Mouse (Mus musculus): ENCODE measurements around the gene S100a14.

The S100a14 gene

GRCm38 (mm10) chr3:90525421-90525820, 1.2 kb upstream of the S100a14 start:
- no peak for DNase-seq

- no peak for DNase-seq
These were observed 580 bp upstream of the S100a14 start for GRCm38 (mm10) chr3:90526076-90526475.

- DNase-seq: no peak
These were observed 726 bp downstream of the S100a14 start for GRCm38 (mm10) chr3:90527291-90527873.

DNA sequence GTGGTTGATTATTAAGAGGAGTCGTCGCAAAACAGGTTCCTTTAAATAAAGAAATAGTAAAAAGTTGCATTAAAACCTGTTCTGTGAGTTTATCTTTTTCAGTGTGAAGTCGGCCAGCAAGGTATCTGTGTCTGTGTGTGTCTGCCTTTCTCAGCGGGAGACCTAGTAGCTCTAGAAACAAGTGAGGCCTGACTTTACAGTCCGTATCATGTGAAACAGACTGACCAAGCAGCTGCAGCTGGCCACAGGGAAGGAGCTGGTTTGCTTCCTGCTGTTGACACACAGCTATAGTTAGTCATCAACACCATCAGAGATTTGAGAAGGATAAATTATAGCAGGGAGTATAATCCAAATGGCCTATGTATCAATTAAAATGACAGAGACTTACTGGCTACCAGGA, 5.1 kb downstream of the S100a14 start:
- no peak for DNase-seq

DNA sequence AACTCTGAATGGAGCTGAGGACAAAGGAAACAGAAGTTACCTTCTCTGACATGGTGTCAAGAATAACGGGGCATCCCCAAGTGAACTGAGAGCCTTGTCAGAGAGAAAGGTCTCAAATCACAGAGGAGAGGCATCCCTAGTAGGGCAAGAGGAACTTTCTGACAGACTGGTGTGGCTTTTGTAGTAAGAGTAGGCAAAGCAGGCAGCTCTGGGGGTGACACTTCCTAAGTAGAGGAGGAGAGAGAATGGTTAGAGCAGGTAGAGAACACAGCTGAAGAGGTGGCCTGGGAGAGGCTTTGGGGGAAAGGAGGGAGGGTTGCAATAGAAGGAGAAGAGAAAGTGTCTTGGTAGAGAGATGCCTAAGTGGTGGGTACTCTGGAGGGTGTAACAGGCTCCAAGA, 8.8 kb downstream of the S100a14 start:
- DNase-seq: no peak

GRCm38 (mm10) chr3:90537141-90537904, 10.7 kb downstream of the S100a14 start, which contains the start of gene S100a16:
TSS of gene S100a16 (plus strand) at chr3:90537254.
- DNase-seq: peak; percentile 75

- no peak for DNase-seq
These were observed 11.2 kb downstream of the S100a14 start for GRCm38 (mm10) chr3:90537905-90538296.

GRCm38 (mm10) chr3:90540904-90541303, 14.2 kb downstream of the S100a14 start:
- peak; percentile 32 for DNase-seq

GRCm38 (mm10) chr3:90549676-90550420, 23.2 kb downstream of the S100a14 start:
- DNase-seq: no peak

DNA sequence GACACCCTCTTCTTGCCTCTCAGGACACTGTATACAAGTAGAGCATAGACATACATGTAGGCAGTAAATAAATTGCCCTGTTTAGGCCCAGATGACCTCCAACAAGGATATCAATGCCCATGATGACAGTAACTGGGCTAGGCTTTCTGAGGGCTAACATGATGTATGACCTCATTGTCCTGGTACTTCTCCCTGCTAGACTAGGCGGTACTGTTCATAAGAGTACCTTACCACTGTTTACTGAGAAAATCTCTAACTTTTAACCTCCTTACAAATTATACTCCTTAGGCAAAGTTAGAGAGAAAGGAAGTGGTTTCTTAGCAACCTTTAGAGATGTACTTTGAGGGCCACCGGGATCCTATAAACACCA, 23.8 kb downstream of the S100a14 start:
- no peak for DNase-seq

- no peak for DNase-seq
These were observed 25.6 kb downstream of the S100a14 start for GRCm38 (mm10) chr3:90552231-90552630.

- peak; percentile 26 for DNase-seq
These were observed 29.3 kb downstream of the S100a14 start for GRCm38 (mm10) chr3:90555954-90556353.

- DNase-seq: no peak
These were observed 33.5 kb downstream of the S100a14 start, which contains the start of gene S100a3 for GRCm38 (mm10) chr3:90560008-90560628. TSS of gene S100a3 (plus strand) at chr3:90560578.

- no peak for DNase-seq
These were observed 48.0 kb downstream of the S100a14 start for GRCm38 (mm10) chr3:90574691-90575090.

DNA sequence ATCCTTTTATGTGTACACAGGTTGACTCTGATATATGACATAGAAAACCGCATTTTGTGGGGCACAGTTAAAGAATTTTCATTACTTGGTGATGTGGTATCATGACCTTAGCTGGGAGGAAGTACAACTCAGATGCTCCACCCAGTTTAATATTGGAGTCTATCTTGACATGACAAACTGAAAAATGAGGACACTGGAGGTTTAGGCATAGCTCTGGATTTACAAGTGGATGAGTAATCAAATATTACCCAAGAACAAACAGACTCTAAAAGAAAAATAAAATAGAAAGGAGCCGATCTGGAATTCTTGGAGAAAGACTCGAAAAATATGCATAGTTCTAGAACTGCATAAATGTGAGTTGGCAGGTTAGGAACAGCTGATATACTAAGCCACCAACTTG, 48.7 kb downstream of the S100a14 start:
- DNase-seq: no peak

DNA sequence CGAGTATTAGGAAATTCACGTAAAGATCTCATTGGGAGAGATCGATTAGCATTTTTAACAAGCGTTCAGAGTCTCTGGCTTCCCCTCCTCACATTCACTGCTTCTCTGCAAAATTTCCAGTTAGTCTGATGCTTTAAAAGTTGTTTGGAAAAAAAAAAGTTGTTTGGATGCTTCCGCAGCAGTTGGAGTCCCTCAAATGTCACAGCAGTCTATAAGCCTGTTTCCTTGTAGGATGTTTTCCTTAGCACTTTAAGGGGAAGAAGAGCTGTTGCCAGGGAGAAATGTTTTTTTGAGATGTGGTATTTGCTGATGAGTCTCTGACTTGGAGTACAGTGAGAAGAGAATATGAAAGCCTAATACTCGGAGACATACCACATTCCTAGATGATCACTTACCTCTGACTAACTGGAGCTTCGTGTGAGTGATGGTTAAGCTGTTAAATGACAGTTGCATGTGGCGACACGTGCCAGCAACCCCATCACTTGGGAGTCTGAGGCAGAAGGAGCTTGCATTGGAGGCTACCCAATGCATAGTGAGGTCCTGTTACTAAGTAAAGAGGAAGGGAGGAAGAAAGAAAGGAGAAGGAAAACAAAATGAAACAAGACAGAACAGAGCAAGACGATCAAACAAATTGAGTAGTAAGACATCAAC, 49.8 kb downstream of the S100a14 start:
- no peak for DNase-seq

Measured in cerebellum, adult 9-10 months (tissue).